Mouse (Mus musculus) forebrain, postnatal 0 days (tissue): ENCODE results near the gene Shf. TPM values are rescaled to one million over a fixed set of nuclear protein-coding genes. Genes with fewer than 3 reads are reported as not detected.
"Not testable (repeated sequence)": the region's sequence is repeated elsewhere in the genome, so short reads cannot be mapped to it uniquely, and the experiment has no call there.

ENCODE experiments used
- ATAC-seq: fragments of 200-750 bp; cut with Nextera tagmentation; 2 replicates; pipeline ENCODE4 v1.8.0; 2017; ENCODE audit warnings: mild to moderate bottlenecking, moderate library complexity
- DNase-seq: peaks from one replicate; pipeline ENCODE4 v3.0.0-alpha.2; 2015
- H3K27ac ChIP-seq: fragments of 300-500 bp; sonication (generic); 2 replicates; pipeline ENCODE4 v1.5.1; 2014; ENCODE audit warnings: low read depth, mild to moderate bottlenecking, antibody characterized with exemption, low read length, moderate library complexity, mixed read lengths
- H3K27me3 ChIP-seq: fragments of 300-500 bp; sonication (generic); 2 replicates; pipeline ENCODE4 v1.6.1; 2014; ENCODE audit warnings: mild to moderate bottlenecking, low read length, mixed read lengths; ENCODE audit not compliant: insufficient read depth
- H3K36me3 ChIP-seq: fragments of 300-500 bp; sonication (generic); 2 replicates; pipeline ENCODE4 v1.6.1; 2014; ENCODE audit warnings: mild to moderate bottlenecking, moderate library complexity; ENCODE audit not compliant: insufficient read depth
- H3K4me1 ChIP-seq: fragments of 300-500 bp; sonication (generic); 2 replicates; pipeline ENCODE4 v1.6.1; 2014; ENCODE audit warnings: antibody characterized with exemption; ENCODE audit not compliant: insufficient read depth
- H3K4me2 ChIP-seq: fragments of 300-500 bp; sonication (generic); 2 replicates; pipeline ENCODE4 v1.6.1; 2014; ENCODE audit warnings: low read depth, mild to moderate bottlenecking, moderate library complexity
- H3K4me3 ChIP-seq: fragments of 300-500 bp; sonication (generic); 2 replicates; pipeline ENCODE4 v1.5.1; 2014; ENCODE audit warnings: low read depth, low read length, mixed read lengths
- H3K9ac ChIP-seq: fragments of 300-500 bp; sonication (generic); 2 replicates; pipeline ENCODE4 v1.6.1; 2014; ENCODE audit warnings: mild to moderate bottlenecking
- H3K9me3 ChIP-seq: fragments of 300-500 bp; sonication (generic); 2 replicates; pipeline ENCODE4 v1.6.1; 2016; ENCODE audit warnings: low read length
- CTCF ChIP-seq: sonication (generic); IDR thresholded peaks from 2 replicates; pipeline ENCODE4 v1.5.1; 2016; ENCODE audit warnings: antibody characterized with exemption, control low read depth, low read depth
- WGBS: fragments of 180-500 bp; shearing (Covaris S2); extraction: QIAGEN DNeasy Blood & Tissue Kit; methylation state at CpG from one replicate; pipeline ENCODE4 v1.1.7; 2014; 5-methylcytosine and 5-hydroxymethylcytosine counted together
- polyA plus RNA-seq: library from polyadenylated mRNA; unstranded; fragments of >200 nt; fragmentation: Nextera tagmentation; extraction: Ambion mirVana; gene quantifications from 2 replicates; pipeline ENCODE4 v1.2.1, GENCODE M21; 2015
- total RNA-seq: library from RNA; depleted of rRNA; stranded (reverse); fragments of >200 nt; gene quantifications from 2 replicates; pipeline ENCODE4 v1.2.3, GENCODE M21; 2014

Gene Shf
- total and polyA plus RNA-seq, 2 experiments from 2014 or later = 6.7 to 69.3 TPM

GRCm38 (mm10) chr2:122332222-122332621 is 36.7 kb downstream of the Shf start:
- DNase-seq = no peak
- H3K27ac ChIP-seq = no peak overlapping the region
- H3K36me3 ChIP-seq = no peaks in the 10 kb centered on the region
- H3K4me3 ChIP-seq = no peak overlapping the region
- no peak overlapping the region for H3K4me2 ChIP-seq
- WGBS = 90% methylated on average over 3 of the region's 3 CpGs
- no peak overlapping the region for H3K9ac ChIP-seq
- TF ChIP-seq CTCF = no peak
- no peaks in the 10 kb centered on the region for H3K27me3 ChIP-seq
- ATAC-seq = no peak
- H3K4me1 ChIP-seq = no peaks in the 10 kb centered on the region
- H3K9me3 ChIP-seq = no peaks in the 10 kb centered on the region

GRCm38 (mm10) chr2:122330317-122330716 is 38.6 kb downstream of the Shf start:
- 92% methylated on average over 5 of the region's 6 CpGs for WGBS
- H3K9me3 ChIP-seq, H3K4me3 ChIP-seq, DNase-seq, H3K36me3 ChIP-seq, H3K27ac ChIP-seq, H3K27me3 ChIP-seq, H3K4me1 ChIP-seq, ATAC-seq, H3K9ac ChIP-seq, H3K4me2 ChIP-seq: not testable (repeated sequence)

- Histone ChIP-seq H3K4me2 (no peak overlapping the region), H3K4me3 (no peak overlapping the region), H3K27me3 (no peaks in the 10 kb centered on the region), H3K9ac (no peak overlapping the region), H3K27ac (no peak overlapping the region), H3K36me3 (no peaks in the 10 kb centered on the region), H3K9me3 (no peaks in the 10 kb centered on the region), H3K4me1 (no peaks in the 10 kb centered on the region)
- 78% methylated on average over 3 of the region's 3 CpGs for WGBS
- DNase-seq = no peak
- TF ChIP-seq CTCF = no peak
- ATAC-seq = no peak
These were observed 41.0 kb downstream of the Shf start for GRCm38 (mm10) chr2:122327986-122328385.

- Histone ChIP-seq H3K9me3 (no peaks in the 10 kb centered on the region), H3K36me3 (no peaks in the 10 kb centered on the region), H3K27me3 (no peaks in the 10 kb centered on the region), H3K27ac (no peak overlapping the region), H3K4me2 (no peak overlapping the region), H3K9ac (no peak overlapping the region), H3K4me1 (no peaks in the 10 kb centered on the region), H3K4me3 (no peak overlapping the region)
- no peak for DNase-seq
- 71% methylated on average over 2 of the region's 2 CpGs for WGBS
- no peak for TF ChIP-seq CTCF
- no peak for ATAC-seq
These were observed 43.6 kb downstream of the Shf start for GRCm38 (mm10) chr2:122325361-122325760.

GRCm38 (mm10) chr2:122324586-122324985 is 44.4 kb downstream of the Shf start:
- Histone ChIP-seq H3K9ac (no peak overlapping the region), H3K27ac (no peak overlapping the region), H3K9me3 (no peaks in the 10 kb centered on the region), H3K4me3 (no peak overlapping the region), H3K36me3 (no peaks in the 10 kb centered on the region), H3K4me2 (no peak overlapping the region), H3K4me1 (no peaks in the 10 kb centered on the region), H3K27me3 (no peaks in the 10 kb centered on the region)
- ATAC-seq (no peak), DNase-seq (no peak)
- no peak for TF ChIP-seq CTCF
- 83% methylated on average over 3 of the region's 3 CpGs for WGBS

- H3K27me3 ChIP-seq = no peaks in the 10 kb centered on the region
- no peaks in the 10 kb centered on the region for H3K4me1 ChIP-seq
- no peak for TF ChIP-seq CTCF
- 63% methylated on average over 3 of the region's 3 CpGs for WGBS
- H3K27ac ChIP-seq = no peak overlapping the region
- H3K36me3 ChIP-seq = no peaks in the 10 kb centered on the region
- no peaks in the 10 kb centered on the region for H3K9me3 ChIP-seq
- H3K4me3 ChIP-seq = no peak overlapping the region
- no peak overlapping the region for H3K4me2 ChIP-seq
- H3K9ac ChIP-seq = no peak overlapping the region
- DNase-seq = no peak
- no peak for ATAC-seq
These were observed 45.0 kb downstream of the Shf start for GRCm38 (mm10) chr2:122323960-122324359.

GRCm38 (mm10) chr2:122317384-122317783 is 51.6 kb downstream of the Shf start:
- Histone ChIP-seq H3K27me3 (peaks cover 20% of the 10 kb centered on the region), H3K27ac (no peak overlapping the region), H3K9me3 (no peaks in the 10 kb centered on the region), H3K9ac (no peak overlapping the region), H3K4me3 (no peak overlapping the region), H3K36me3 (no peaks in the 10 kb centered on the region), H3K4me2 (no peak overlapping the region), H3K4me1 (0 out of 2 replicates have a peak, but pooled peaks cover 4% of the 10 kb centered on the region)
- DNase-seq (no peak), ATAC-seq (no peak)
- no peak for TF ChIP-seq CTCF
- 76% methylated on average over 4 of the region's 4 CpGs for WGBS

GRCm38 (mm10) chr2:122315372-122315771 is 53.6 kb downstream of the Shf start, which contains the start of gene Duox1:
TSS of gene Duox1 (plus strand) at chr2:122315672.
- ATAC-seq (no peak), DNase-seq (no peak)
- 88% methylated on average over 7 of the region's 7 CpGs for WGBS
- no peak within 1 kb of the TSS for H3K9ac ChIP-seq
- TF ChIP-seq CTCF = no peak
- no peak within 1 kb of the TSS for H3K4me2 ChIP-seq
- H3K36me3 ChIP-seq = no peaks in the 10 kb centered on the region
- H3K4me3 ChIP-seq = no peak within 1 kb of the TSS
- H3K4me1 ChIP-seq = 0 out of 2 replicates have a peak, but pooled peaks cover 4% of the 10 kb centered on the region
- H3K27ac ChIP-seq = no peak within 1 kb of the TSS
- H3K27me3 ChIP-seq = peaks cover 23% of the 10 kb centered on the region
- H3K9me3 ChIP-seq = no peaks in the 10 kb centered on the region
